Mouse (Mus musculus): ENCODE results near the gene Cdca7.

DNA sequence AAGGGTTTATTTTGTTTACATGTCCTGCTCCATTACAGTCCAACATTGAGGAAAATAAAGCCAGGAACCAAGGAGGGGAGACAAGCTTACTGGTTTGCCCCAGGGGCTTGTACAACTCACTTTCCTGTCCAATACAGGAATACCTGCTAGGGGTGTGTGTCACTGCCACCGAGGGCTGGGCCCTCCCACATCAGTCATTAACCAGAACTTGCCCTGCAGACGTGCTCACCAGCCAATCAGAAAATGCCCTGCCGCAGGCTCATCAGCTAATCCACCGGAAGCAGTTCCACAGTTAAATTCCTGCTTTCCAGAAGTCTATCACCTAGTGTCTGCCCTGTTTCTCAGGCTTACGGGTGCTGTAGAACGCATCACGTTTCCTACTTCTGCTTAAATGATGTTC is 15.7 kb downstream of the Cdca7 start:
- no peak for TF ChIP-seq GATA1 (IDR thresholded peaks at IDR 0.05; ENCODE audit: low read length)
- TF ChIP-seq TAL1 (IDR thresholded peaks at IDR 0.05; ENCODE audit: low read length): no peak
